22 mouse cellular contexts compared by ENCODE assay signal in the genomic region with DNA sequence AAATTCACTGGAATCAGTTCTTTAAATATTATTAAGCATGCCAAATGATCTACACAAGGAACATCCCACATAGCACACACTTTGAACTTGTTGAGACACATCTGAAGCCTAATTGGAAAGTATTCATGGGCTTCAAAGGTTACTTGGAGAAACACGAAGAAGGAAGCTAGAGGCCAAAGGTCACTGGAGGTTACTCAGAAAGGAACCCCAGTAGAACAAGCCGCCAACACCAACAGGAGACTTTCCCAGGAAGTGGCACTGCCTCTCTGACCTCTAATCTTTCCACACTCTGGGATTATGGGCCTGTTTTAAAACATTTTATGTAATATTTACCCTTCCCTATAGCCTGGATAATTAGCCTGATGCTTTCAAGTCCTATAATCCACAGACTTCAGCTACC.
A peak's percentile ranks its signal among the peaks of the same experiment; 100 is the strongest.
DNase-seq lines count a peak whose midpoint lies in the region; ATAC-seq and TF ChIP-seq lines count a peak whose summit lies in the region.
"Had no signal": no experiment of that assay in that cellular context is flagged by ENCODE, and none has a peak within 500 bp of the region (broad histone marks: within the 10 kb centered on the region; RNA-seq: fewer than 3 reads in every experiment).

No protein-coding gene starts in this region.

- no peak for TF ChIP-seq CTCF in cerebellum, adult 2 months (IDR thresholded peaks at IDR 0.05; ENCODE audit: borderline replicate concordance, insufficient read depth, low read depth, low read length)

- H3K4me1 ChIP-seq in intestine, embryonic 15.5 days (replicated peaks): peaks cover 4% of the 10 kb centered on the region; the same call in 1 of the 2 replicates
- H3K4me1 ChIP-seq in cerebellum, adult 2 months (ENCODE audit: control insufficient read depth, insufficient read depth, low read length): peaks cover 9% of the 10 kb centered on the region
- H3K4me1 ChIP-seq in forebrain, embryonic 16.5 days (replicated peaks; ENCODE audit: control insufficient read depth, insufficient read depth, low read length): peaks cover 12% of the 10 kb centered on the region
- H3K4me1 ChIP-seq: heart, embryonic 10.5 days had no signal

- H3K4me2 ChIP-seq in intestine, embryonic 15.5 days (replicated peaks): no peak overlapping the region
- no peak overlapping the region for H3K4me2 ChIP-seq in forebrain, embryonic 16.5 days (ENCODE audit: low read length)
- H3K4me2 ChIP-seq: forebrain, embryonic 13.5 days; hindbrain, embryonic 15.5 days; limb, embryonic 12.5 days; liver, embryonic 12.5 days; neural tube, embryonic 12.5 days had no signal

- DNase-seq in kidney, postnatal 25 days: peak; percentile 50 to 53
- no peak for DNase-seq in kidney, postnatal 4 days
- DNase-seq in embryo, embryonic 11 days: peak; percentile 33
- no peak for DNase-seq in cerebellum, adult 2 months
- DNase-seq in spleen, postnatal 14 days (ENCODE audit: low spot score in 2 of 2): no peak
- DNase-seq: adrenal gland, postnatal 10 days; cerebellum, adult 18-20 months; cerebellum, postnatal 25 days; heart, postnatal 4 days; lung, adult 2 months; lung, postnatal 14 days; midbrain, embryonic 14.5 days; right cerebral cortex, postnatal 14 days had no signal

- 41% methylated on average over 2 of the region's 2 CpGs for WGBS in intestine, embryonic 15.5 days
- WGBS in cerebellum, adult 2 months: 66% methylated on average over 2 of the region's 2 CpGs
- WGBS in forebrain, embryonic 16.5 days: 72% methylated on average over 2 of the region's 2 CpGs

- no peak overlapping the region for H3K9ac ChIP-seq in intestine, embryonic 15.5 days
- H3K9ac ChIP-seq in forebrain, embryonic 16.5 days (replicated peaks; ENCODE audit: low read depth, low read length): no peak overlapping the region
- H3K9ac ChIP-seq: forebrain, embryonic 13.5 days; hindbrain, embryonic 15.5 days; limb, embryonic 12.5 days; liver, embryonic 12.5 days; neural tube, embryonic 12.5 days had no signal

- ATAC-seq in intestine, embryonic 15.5 days: peak; percentile 49; the same call in 1 of the 2 replicates
- ATAC-seq in forebrain, embryonic 16.5 days: no peak
- ATAC-seq: forebrain, embryonic 13.5 days; liver, embryonic 12.5 days had no signal

- H3K27ac ChIP-seq in intestine, embryonic 15.5 days: no peak overlapping the region
- no peak overlapping the region for H3K27ac ChIP-seq in cerebellum, adult 2 months (ENCODE audit: insufficient read depth, low read length)
- no peak overlapping the region for H3K27ac ChIP-seq in forebrain, embryonic 16.5 days (ENCODE audit: low read length)
- H3K27ac ChIP-seq: forebrain, embryonic 13.5 days; heart, embryonic 10.5 days; hindbrain, embryonic 15.5 days; limb, embryonic 12.5 days; liver, embryonic 12.5 days; neural tube, embryonic 12.5 days had no signal

- no peak overlapping the region for H3K4me3 ChIP-seq in intestine, embryonic 15.5 days (replicated peaks)
- no peak overlapping the region for H3K4me3 ChIP-seq in cerebellum, adult 2 months (replicated peaks; ENCODE audit: insufficient read depth, low read depth, low read length)
- no peak overlapping the region for H3K4me3 ChIP-seq in forebrain, embryonic 16.5 days (replicated peaks; ENCODE audit: low read length)
- H3K4me3 ChIP-seq: forebrain, embryonic 13.5 days; heart, embryonic 10.5 days; hindbrain, embryonic 15.5 days; limb, embryonic 12.5 days; liver, embryonic 12.5 days; megakaryocyte, embryonic 14.5 days; neural tube, embryonic 12.5 days had no signal

- no peaks in the 10 kb centered on the region for H3K9me3 ChIP-seq in intestine, embryonic 15.5 days
- H3K9me3 ChIP-seq in forebrain, embryonic 16.5 days (ENCODE audit: control insufficient read depth, low read length): no peaks in the 10 kb centered on the region
- H3K9me3 ChIP-seq: forebrain, embryonic 13.5 days; heart, embryonic 10.5 days; hindbrain, embryonic 15.5 days; limb, embryonic 12.5 days; liver, embryonic 12.5 days; megakaryocyte, embryonic 14.5 days; neural tube, embryonic 12.5 days had no signal

- TF ChIP-seq POLR2A in cerebellum, adult 2 months (IDR thresholded peaks at IDR 0.05; ENCODE audit: borderline replicate concordance, insufficient read depth, low read length): no peak

- H3K36me3 ChIP-seq in intestine, embryonic 15.5 days: 0 out of 2 replicates have a peak, but pooled peaks cover 2% of the 10 kb centered on the region
- H3K36me3 ChIP-seq in forebrain, embryonic 16.5 days (ENCODE audit: control insufficient read depth, insufficient read depth): peaks cover 4% of the 10 kb centered on the region; the same call in 1 of the 2 replicates

- H3K27me3 ChIP-seq in intestine, embryonic 15.5 days (replicated peaks): no peaks in the 10 kb centered on the region
- no peaks in the 10 kb centered on the region for H3K27me3 ChIP-seq in cerebellum, adult 2 months (ENCODE audit: control insufficient read depth, insufficient read depth, low read length)
- no peaks in the 10 kb centered on the region for H3K27me3 ChIP-seq in forebrain, embryonic 16.5 days (replicated peaks; ENCODE audit: control insufficient read depth, insufficient read depth, low read length)
- H3K27me3 ChIP-seq: forebrain, embryonic 13.5 days; hindbrain, embryonic 15.5 days; limb, embryonic 12.5 days; liver, embryonic 12.5 days; megakaryocyte, embryonic 14.5 days; neural tube, embryonic 12.5 days had no signal

Comparison
In these comparisons a context has a peak if more than half of its experiments do, and no peak if none do; other contexts are left out.
1. DNase-seq: peak in kidney, postnatal 25 days (2 of 2) and embryo, embryonic 11 days (single experiment); none in kidney, postnatal 4 days (0 of 2), cerebellum, adult 2 months (0 of 2) and spleen, postnatal 14 days (0 of 2).